Mouse (Mus musculus) liver, adult 2 months (tissue): ENCODE measurements at regions not wholly inside any gene's neighbourhood (a gene's known extent, or its start where the extent isn't known, plus 50 kb on each side); places are given as distances from the start of the nearest gene placed in this dataset.

ENCODE experiments used
- CTCF ChIP-seq: fragments of 200-500 bp; IDR thresholded peaks from 2 replicates; pipeline ENCODE4 v1.5.1; 2011; ENCODE audit warnings: low read depth, low read length, control low read depth
- POLR2A ChIP-seq: fragments of 200-500 bp; IDR thresholded peaks from 2 replicates; pipeline ENCODE4 v1.6.1; 2011; ENCODE audit warnings: low read length, control low read depth; ENCODE audit not compliant: insufficient read depth; ENCODE audit errors: extremely low read depth

- TF ChIP-seq POLR2A = no peak
- TF ChIP-seq CTCF = no peak
Observed at GRCm38 (mm10) chr13:78656196-78656595, 456.6 kb upstream of the Nr2f1 start.
